Mouse (Mus musculus) erythroblast, adult 5-6 weeks (primary cell): Measurements from ENCODE around the gene Fzd9. TPM values are rescaled to one million over a fixed set of nuclear protein-coding genes. Genes with fewer than 3 reads are reported as not detected.

Experiments used
- ATAC-seq: replicated peaks from 2 replicates; pipeline ENCODE4 v1.8.0; 2016; ENCODE audit warnings: moderate number of reproducible peaks, mild to moderate bottlenecking, moderate TSS enrichment, inconsistent platforms; ENCODE audit not compliant: poor library complexity, low FRiP score, severe bottlenecking
- total RNA-seq, 2 experiments: library from RNA; stranded (forward) in 1 of 2; stranded (reverse) in 1 of 2; fragments of 150-400 nt in 1 of 2; fragments of 200-764, 138-1000 nt in 1 of 2; gene quantifications; 2 replicates each; pipeline versions ENCODE4 v1.2.3 to v1.2.4; 2015 to 2017; ENCODE audit warnings: low replicate concordance in 2 of 2

Gene Fzd9
- not detected in 2 replicates for total RNA-seq (2015; ENCODE audit: low replicate concordance)
- not detected in 2 replicates for total RNA-seq (2017; ENCODE audit: low replicate concordance)

DNA sequence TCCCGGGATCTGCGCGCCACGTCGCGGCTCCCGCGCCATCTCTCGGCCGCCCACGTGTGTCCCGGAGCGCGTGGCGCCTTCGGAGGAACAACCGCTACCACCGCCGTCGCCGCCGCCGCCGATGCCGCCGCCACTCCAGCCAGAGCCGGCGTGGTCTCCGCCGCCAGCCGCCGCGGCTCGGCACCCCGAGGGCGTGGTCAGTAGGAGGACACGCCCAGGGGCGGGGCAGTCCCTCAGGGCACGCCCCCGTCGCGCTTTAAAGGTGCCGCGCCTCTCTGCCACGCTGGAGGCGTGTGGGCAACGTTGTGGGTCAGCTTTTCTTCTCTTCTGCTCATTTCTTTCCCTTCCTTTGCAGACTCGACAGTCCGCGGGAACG lies at the start of gene Fzd9:
TSS of gene Fzd9 (minus strand) at position 152 of the 376 bp plus-strand sequence.
- ATAC-seq = peak; percentile 79

DNA sequence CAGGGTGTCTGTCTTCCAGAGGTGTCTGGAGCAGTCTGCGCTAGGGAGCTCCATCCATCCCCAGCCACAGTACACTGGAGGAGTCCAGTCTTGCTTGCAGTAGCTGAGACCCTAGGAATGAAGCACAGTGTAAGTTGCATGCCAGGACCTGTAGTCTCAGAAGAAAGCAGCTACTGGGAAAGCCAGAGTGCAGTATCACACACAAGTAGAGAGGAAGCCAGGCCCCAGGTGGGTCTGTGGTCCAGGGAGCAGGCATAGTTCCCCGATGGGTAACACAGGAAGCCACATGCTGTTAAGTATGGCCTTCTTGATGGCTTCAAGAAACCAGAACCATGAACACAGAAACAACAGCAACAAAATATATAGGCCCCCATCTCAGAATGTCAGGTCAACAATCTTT lies 41.0 kb upstream of the Fzd9 start:
- ATAC-seq = no peak

DNA sequence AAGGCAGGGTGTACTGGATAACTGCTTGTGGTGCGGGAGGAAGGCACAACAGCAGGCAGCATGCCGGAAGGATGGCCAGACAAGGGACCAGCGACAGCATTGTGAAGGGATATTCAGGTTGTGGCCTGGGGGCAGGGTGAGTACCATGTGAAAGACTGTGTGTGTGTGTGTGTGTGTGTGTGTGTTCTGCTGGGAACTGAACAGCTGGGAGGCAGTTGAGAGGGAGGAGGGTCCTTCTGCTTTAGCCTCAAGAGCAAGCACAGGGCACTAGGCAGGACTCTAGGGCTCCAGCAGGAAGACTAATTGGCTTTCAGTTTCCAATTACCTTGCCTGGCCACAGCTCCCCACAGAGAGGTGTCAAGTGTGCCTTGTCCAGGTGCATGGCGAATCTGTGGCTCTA lies 40.2 kb upstream of the Fzd9 start:
- no peak for ATAC-seq

DNA sequence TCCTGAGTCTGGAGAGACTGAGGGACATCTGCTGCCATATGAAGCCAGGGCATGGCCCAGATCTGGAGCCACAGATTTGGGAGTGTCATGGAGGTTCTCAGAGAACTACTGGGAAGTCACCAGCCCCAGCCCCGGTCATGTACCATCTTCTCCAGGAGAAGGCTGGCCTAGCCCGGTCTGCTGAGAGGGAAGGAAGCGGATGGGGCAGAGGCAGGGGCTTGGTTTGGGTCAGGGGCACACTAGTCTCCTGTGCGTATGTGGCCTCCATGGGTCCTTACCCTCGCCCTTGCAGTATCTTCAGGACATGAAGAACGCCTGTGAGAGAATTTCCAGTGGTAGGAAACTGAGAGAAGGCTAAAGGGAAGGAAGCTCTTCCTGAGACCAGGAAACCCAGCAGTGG lies 39.7 kb upstream of the Fzd9 start:
- no peak for ATAC-seq

DNA sequence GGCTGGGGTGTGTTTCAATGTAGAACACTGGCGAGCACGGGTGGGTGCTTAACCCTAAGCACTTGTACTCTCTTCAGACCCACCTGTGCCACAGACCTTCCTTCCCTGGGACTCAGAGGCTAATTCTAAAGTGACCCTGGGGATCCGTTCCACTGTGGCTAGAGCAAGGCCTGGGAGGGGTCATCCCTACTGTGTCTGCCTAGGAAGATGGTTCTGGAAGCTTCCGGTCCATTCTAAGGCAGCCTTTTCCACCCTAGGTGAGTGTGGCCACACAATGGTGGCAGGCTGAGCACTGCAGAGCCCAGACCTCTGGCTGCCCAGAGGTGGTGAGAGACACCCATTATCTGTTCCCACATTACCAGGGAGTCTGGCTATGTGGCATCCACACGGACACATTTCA lies 35.9 kb upstream of the Fzd9 start:
- no peak for ATAC-seq

DNA sequence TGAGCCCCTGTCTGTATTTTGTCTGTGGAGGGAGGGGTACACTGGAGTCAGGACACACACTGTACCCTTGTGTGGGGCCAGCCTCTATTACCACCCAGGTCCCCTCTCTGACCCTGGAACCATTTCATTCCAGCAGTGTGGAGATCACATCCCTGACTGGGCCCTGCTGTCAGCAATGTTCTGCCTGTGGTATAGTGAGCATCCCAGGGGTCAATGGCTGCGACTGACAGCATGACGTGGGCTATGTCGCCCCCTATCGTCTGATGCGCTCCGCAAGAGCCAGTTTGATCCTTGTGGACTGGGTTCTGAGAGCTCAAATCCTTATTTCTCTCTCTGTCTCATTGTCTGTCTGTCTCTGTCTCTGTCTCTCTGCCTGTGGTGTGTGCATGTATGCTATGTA lies 35.2 kb upstream of the Fzd9 start:
- no peak for ATAC-seq

DNA sequence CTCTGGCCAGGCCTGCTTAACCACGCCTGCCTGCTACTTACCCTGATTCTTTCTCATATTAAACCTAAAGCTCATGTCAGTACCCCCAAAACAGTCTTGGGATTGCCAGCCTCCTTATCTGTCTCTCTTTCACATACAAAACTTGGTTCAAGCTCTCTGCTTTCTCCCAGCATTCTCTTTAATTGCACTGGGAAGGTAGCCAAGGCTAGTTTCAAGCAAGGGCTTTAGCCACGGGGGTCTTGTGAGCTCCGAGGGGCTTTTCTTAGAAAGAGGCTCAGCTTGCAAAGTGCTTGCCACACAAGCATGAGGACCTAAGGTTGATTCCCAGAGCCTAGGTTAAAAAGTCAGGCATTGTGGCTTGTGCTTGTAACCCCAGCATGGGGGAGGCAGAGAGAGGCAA lies 34.2 kb upstream of the Fzd9 start:
- ATAC-seq = no peak

DNA sequence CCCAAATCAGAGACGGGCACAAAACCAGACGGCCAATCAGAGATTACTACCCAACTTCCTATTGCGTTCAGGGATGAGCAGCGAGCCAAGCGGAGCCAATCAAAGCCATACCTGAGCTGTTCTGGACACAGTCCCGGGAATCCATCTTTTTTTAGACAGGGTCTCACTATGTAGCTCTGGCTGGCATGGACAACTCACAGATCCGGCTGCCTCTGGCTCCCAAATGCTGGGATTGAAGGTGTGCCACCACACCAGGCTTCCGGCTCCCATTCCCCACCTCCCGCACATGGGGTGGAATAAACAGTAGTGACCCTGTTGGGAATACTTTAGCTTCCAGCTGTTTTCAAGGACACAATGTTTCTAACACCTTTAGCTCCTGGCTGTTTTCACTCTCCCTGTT lies 29.2 kb upstream of the Fzd9 start:
- no peak for ATAC-seq

DNA sequence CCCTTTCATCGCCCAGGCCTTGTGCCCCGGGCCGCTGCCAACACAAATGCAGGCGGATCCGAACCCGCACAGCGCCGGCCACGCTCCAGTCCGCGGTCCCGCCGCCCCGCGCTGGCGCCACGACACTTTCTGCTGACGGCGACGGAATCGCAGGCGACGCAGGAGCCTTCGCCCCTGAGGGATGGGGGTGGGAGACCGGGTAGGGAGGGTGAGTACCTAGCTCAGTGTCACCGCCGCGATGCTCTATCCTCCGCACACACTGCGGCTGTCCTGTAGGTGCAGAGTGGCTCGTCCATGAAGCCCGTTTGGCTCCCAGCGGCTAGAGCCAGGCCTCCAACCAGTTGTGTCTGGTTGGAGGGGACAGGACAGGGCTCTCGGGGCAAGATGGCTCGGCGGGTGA lies 25.6 kb upstream of the Fzd9 start:
- ATAC-seq = no peak

DNA sequence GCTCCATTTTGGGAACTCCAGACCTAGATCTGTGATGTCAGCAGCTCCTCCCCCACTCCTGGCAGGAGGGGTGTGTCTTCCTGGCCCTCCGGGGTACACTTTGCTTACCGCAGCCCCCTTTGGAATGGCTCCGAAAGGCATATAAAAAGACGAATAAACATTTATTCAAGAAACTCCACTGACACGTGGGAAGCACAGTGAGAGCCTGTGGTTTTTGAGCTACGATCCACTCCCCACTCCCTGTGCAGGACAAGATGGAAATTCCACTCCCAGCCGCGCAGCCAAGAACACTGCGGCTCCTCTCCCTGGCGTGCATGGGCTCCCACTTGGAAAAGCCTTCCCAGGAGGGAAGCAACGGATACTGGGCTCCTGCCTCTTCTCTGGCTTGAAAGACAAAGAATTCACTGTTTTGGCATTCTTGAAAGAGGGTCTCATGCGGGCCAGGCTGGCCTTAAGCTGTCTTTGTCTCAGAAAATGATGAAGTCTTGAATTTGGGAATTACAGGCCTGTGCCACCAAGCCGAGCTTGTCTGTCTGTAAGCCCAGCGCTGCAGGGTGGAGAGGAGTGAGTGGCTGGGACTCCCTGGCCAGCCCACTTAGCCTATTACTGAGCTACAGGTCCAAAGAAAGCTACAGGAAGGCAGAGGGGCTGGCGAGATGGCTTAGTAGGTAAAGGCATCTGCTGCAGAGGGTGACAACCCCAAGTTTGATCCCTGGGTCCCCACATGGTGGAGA lies 23.8 kb upstream of the Fzd9 start:
- no peak for ATAC-seq

DNA sequence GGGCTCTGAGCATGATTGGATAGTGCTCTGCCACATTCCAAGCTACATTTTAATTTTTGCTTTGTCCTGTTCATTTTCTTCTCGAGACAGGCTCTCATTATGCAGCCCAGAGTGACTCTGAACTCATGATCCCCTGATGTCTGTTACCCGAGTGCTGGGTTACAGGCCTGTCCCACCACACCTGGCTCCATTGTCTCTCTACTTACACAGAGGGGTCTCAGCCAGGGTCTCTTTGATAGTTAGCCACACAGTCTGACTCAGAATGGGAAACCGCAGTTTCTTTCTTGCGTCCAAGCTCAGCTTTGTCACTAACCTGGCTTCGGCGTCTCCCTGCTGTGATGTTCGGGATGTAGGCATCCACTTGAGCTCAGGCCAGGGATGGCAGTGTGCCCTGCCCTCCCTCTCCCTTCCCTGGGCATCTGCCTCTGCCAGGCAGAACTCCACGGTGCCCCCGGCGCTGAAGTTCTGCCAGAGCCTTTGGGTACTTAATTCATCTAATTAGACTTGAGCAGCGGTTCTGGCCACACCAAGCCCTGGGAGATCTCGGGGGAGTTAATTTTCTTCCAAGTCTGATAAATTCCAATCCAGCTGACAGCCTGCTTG lies 20.6 kb upstream of the Fzd9 start:
- no peak for ATAC-seq

DNA sequence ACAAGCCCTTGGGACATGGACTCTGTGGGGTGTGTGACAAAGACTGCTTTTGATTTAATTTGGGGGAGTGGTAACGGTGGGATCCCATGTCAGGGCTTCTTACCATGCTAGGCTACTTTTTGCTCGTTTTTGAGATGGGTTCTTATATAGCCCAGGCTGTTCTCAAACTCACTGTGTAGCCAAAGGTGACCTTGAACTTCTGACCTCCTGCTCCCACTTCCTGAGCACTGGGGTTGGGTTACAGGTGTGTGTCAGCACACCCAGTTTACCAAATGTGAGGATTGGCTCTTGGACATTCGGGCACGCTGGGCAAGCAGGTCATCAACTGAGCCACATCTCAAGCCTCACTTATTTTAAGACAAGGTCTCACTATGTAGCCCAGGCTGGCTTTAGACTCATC lies 19.3 kb upstream of the Fzd9 start:
- no peak for ATAC-seq

DNA sequence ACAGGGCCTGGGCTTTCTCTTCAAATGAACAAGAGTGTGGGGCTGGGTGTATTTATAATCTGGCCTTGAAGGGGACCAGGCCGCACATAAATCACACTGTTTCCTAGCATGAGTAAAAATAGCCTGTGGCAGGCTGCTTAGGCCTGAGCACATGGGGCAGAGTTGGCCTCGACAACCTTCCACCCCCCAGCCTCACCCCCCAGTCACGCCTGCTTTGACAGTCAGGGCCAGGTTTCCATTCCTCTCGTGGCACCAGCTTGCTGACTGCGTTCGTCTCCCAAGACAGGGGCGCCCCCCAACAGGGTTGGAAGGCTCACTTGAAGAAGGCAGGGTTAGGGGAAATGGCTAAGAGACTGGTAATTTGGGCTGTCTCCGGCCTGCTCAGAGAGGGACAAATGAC lies 18.4 kb upstream of the Fzd9 start:
- ATAC-seq = no peak

DNA sequence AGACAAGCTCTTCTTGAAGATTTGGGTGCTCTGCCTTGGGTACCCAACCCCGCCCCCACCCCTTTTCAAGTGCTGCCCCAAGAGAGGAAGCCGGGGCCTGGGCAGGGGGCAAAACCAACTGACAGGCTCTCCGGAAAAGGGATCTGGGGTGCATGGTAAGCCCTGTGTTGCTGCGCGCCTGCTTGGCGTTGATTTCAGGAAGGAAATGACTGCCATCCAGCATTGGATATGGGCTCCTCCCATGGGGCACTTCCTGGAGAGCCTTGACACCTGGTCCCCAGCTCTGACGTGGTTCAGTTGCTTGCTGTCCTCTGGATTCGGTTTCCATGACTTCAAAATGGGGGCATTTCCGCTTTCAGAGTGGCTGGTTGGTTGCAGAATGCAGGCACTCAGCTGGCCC lies 13.5 kb upstream of the Fzd9 start:
- ATAC-seq = no peak

DNA sequence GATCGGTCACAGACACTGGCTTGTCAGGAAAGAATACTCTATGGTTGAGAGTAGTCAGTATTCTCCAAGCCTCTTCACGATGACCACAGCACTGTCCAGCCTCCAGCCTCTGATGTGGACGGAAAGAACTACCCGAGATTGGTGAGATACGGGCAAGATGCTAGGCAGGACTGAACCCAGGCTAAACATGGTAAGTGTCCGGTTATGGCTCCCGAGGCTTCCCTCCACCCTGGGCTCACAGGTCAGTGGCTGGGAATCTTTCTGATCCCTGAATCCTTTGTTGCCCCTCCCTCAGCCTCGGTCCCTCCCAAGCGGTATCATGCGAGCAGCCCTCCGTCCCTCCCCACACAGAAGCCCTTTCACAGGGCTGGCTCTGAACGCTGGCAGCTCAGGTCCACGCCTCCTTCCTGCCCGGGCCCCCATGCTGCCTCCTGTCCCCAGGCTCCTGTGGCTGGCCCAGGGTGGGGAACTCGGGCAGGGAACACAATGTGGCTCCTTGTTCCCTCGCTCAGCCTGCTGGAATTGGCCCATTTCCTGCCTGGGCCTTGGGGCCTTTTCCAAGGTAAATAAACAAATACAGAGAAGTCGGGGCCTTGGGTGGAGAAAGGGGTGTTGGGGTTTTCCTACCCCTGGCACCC lies 13.0 kb upstream of the Fzd9 start:
- no peak for ATAC-seq

DNA sequence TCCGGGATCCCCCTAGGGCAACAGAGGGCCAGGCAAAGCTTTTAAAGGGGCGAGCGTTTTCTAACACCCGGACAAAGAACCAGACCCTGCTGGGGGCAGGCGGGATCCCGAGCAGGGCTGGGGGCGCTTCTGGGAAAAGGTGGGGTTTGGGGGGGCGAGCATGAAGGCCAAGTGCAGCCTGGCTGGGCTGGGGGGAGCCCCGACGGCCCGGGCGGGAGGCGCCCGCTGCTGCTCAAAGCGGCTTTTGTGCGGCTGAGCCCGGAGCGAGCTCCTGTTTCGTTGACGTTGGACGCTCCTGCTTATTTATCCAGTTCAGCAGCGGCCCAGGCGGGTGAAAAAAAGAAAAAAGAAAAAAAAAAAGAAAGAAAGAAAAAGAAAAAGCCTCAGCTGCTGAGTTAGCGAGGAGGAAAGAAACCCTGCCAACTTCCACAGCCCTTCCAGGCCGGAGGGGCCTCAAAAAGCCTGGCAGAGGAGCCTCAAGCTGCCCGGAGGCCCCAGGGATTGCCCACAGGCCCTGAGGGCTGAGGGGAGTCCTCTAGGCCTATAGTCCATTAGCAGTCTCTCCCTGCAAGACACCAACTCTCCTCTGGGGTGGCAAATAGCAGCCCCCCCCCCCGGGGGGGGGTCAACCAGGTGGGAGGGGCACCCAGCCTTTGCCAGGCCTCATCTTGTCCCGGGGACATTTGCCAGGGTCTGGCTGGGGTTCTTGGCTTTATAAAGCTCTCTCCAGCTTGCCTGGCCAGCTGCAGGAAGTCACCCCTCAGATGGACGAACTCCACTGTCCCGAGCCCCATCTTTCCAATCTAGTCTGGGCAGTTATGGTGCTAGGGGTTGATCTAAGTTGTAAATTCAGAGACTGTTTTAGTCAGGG lies 7.5 kb upstream of the Fzd9 start:
- no peak for ATAC-seq

DNA sequence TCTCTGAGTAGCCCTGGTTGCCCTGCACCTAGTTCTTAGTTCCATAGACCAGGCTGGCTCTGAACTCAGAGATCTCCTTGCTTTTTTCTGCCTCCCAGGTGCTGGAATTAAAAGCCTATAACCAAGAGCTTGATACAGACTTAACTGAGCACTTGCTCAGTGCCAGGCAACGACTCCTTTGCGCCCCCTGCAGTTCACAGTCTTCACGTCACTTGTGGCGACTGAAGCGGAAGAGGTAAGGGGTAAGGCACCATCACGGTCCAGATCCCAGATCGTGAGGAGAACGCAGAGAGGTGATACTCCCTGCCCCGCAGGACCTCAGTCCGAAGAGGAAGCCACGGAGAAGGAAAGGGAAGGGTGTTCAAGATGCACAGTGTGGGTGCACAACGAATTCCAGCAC lies 6.5 kb upstream of the Fzd9 start:
- no peak for ATAC-seq

DNA sequence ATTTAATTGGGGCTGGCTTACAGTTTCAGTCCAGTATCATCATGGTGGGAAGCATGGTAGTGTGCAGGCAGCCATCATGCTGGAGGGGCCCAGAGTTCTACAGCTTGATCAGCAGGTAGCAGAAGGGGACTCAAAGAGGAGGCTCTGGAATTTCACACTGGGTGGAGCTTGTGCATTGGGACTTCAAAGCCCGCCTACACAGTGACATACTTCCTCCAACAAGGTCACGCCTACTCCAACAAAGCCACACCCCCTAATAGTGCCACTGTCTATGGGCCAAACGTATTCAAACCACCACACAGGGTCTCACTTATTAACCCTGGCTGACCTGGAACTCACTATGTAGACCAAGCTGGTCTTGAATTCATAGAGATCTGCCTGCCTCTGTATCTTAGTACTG lies 5.1 kb upstream of the Fzd9 start:
- ATAC-seq = no peak

DNA sequence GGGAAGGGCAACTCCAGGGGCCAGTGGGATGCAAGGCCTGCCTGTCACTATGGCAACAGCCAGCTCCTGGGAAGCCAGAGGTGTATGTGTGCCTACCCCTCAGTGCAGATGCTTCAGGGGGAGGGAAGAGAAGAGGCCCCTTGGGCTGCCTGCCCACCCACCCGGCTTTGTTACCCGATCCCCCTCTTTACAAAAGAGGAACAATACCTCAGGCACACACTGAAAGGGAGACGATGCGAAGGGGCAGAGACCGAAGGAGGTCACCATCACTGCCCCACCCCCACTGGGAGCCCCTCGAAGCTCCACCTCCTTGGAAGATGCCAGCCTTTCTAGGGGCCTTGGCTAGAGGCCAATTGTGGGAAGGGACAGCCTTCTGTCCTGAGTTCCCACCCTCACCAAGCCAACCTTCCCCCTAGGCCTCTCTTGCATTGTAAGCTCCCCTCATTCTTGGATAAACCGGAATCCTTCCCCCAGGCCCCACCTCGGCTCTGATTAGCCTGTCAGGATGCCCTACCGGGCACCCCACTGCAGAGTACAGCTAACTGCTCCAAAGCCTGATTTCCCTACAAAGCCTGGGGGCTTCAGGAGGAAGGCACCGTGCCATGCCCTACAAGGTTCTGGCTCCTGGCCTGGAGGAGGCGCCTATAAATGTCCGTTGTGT lies 2.8 kb upstream of the Fzd9 start:
- ATAC-seq = no peak
